Comparison of ENCODE assay signal across 13 mouse cellular contexts in genomic region chr7:27628816-27629215, GRCm38 (mm10). TPM values are rescaled to one million over a fixed set of nuclear protein-coding genes. Genes with fewer than 3 reads are reported as not detected.
"Had no signal": no experiment of that assay in that cellular context is flagged by ENCODE, and none has a peak within 500 bp of the region (broad histone marks: within the 10 kb centered on the region; RNA-seq: fewer than 3 reads in every experiment).

No protein-coding gene starts in this region.

RNA-seq across cellular contexts. Expression of gene Ttc9b, which starts 24.9 kb away (rescaled TPM):
- total RNA-seq: common myeloid progenitor, adult 5-6 weeks; gastrocnemius, adult 18-20 months; gastrocnemius, adult 8-10 months; gastrocnemius, postnatal 14 days; gastrocnemius, postnatal 25 days; gastrocnemius, postnatal 36 days; gastrocnemius, postnatal 4 days; granulocyte monocyte progenitor cell, adult 5-6 weeks; heart, adult 18-20 months; heart, adult 2 months; heart, adult 8-10 months had no signal
- polyA plus RNA-seq: erythroblast, embryonic 14.5 days; gonadal fat pad, adult 2 months; heart, adult 2 months had no signal
